Mouse (Mus musculus): ENCODE data around the gene B4galnt3. TPM values are rescaled to one million over a fixed set of nuclear protein-coding genes. Genes with fewer than 3 reads are reported as not detected.

The B4galnt3 gene
- 1.2 and 1.5 TPM in 2 replicates for polyA plus RNA-seq (2016; fragmentation: Nextera tagmentation; extraction: Ambion mirVana)

- H3K4me3 ChIP-seq: peak within 1 kb of the TSS; percentile 59
- H3K4me1 ChIP-seq: no peaks in the 10 kb centered on the region
- WGBS: under 1% methylated on average over 77 of the region's 79 CpGs
- peak within 1 kb of the TSS; percentile 96 for H3K4me2 ChIP-seq (replicated peaks)
- peak within 1 kb of the TSS; percentile 64 for H3K9ac ChIP-seq
- peak; percentile 84 for ATAC-seq (ENCODE audit: insufficient number of reproducible peaks, insufficient read depth, low FRiP score, low TSS enrichment)
- no peaks in the 10 kb centered on the region for H3K9me3 ChIP-seq
- H3K27ac ChIP-seq: peak within 1 kb of the TSS; percentile 32; the same call in 1 of the 2 replicates
- H3K36me3 ChIP-seq: no peaks in the 10 kb centered on the region
- H3K27me3 ChIP-seq: peaks cover 25% of the 10 kb centered on the region
These were observed at the start of gene B4galnt3, which contains the start of gene D330020A13Rik for GRCm38 (mm10) chr6:120294056-120294784. TSS of gene B4galnt3 (minus strand) at chr6:120294559. TSS of gene D330020A13Rik (plus strand) at chr6:120294364.

GRCm38 (mm10) chr6:120343992-120344391, 49.6 kb upstream of the B4galnt3 start:
- Histone ChIP-seq H3K27me3 (no peaks in the 10 kb centered on the region), H3K36me3 (peaks cover 71% of the 10 kb centered on the region), H3K4me2 (replicated peaks) (no peak overlapping the region), H3K9ac (no peak overlapping the region), H3K27ac (no peak overlapping the region), H3K4me1 (no peaks in the 10 kb centered on the region), H3K9me3 (no peaks in the 10 kb centered on the region), H3K4me3 (no peak overlapping the region)
- no peak for ATAC-seq (ENCODE audit: insufficient number of reproducible peaks, insufficient read depth, low FRiP score, low TSS enrichment)
- WGBS: 85% methylated on average over 1 of the region's 1 CpGs

GRCm38 (mm10) chr6:120332351-120332750, 38.0 kb upstream of the B4galnt3 start:
- Histone ChIP-seq H3K9me3 (no peaks in the 10 kb centered on the region), H3K4me3 (no peak overlapping the region), H3K9ac (no peak overlapping the region), H3K27me3 (no peaks in the 10 kb centered on the region), H3K27ac (no peak overlapping the region), H3K4me2 (replicated peaks) (no peak overlapping the region), H3K4me1 (no peaks in the 10 kb centered on the region), H3K36me3 (peaks cover 67% of the 10 kb centered on the region)
- WGBS: 76% methylated on average over 2 of the region's 2 CpGs
- no peak for ATAC-seq (ENCODE audit: insufficient number of reproducible peaks, insufficient read depth, low FRiP score, low TSS enrichment)

GRCm38 (mm10) chr6:120324295-120324927, 30.1 kb upstream of the B4galnt3 start:
- peaks cover 17% of the 10 kb centered on the region for H3K36me3 ChIP-seq
- no peak for ATAC-seq (ENCODE audit: insufficient number of reproducible peaks, insufficient read depth, low FRiP score, low TSS enrichment)
- H3K27me3 ChIP-seq: no peaks in the 10 kb centered on the region
- no peak overlapping the region for H3K27ac ChIP-seq
- no peaks in the 10 kb centered on the region for H3K9me3 ChIP-seq
- H3K9ac ChIP-seq: no peak overlapping the region
- H3K4me3 ChIP-seq: no peak overlapping the region
- WGBS: 33% methylated on average over 6 of the region's 6 CpGs
- no peaks in the 10 kb centered on the region for H3K4me1 ChIP-seq
- no peak overlapping the region for H3K4me2 ChIP-seq (replicated peaks)

- no peaks in the 10 kb centered on the region for H3K4me1 ChIP-seq
- no peak overlapping the region for H3K27ac ChIP-seq
- no peaks in the 10 kb centered on the region for H3K27me3 ChIP-seq
- H3K9ac ChIP-seq: no peak overlapping the region
- H3K9me3 ChIP-seq: no peaks in the 10 kb centered on the region
- no peak overlapping the region for H3K4me3 ChIP-seq
- no peak for ATAC-seq (ENCODE audit: insufficient number of reproducible peaks, insufficient read depth, low FRiP score, low TSS enrichment)
- 65% methylated on average over 2 of the region's 2 CpGs for WGBS
- H3K36me3 ChIP-seq: peaks cover 8% of the 10 kb centered on the region; the same call in 1 of the 2 replicates
- no peak overlapping the region for H3K4me2 ChIP-seq (replicated peaks)
These were observed 26.0 kb upstream of the B4galnt3 start for GRCm38 (mm10) chr6:120320369-120320768.

- 88% methylated on average over 9 of the region's 9 CpGs for WGBS
- ATAC-seq (ENCODE audit: insufficient number of reproducible peaks, insufficient read depth, low FRiP score, low TSS enrichment): no peak
- Histone ChIP-seq H3K4me3 (no peak overlapping the region), H3K4me1 (no peaks in the 10 kb centered on the region), H3K9ac (no peak overlapping the region), H3K36me3 (no peaks in the 10 kb centered on the region), H3K27ac (no peak overlapping the region), H3K9me3 (no peaks in the 10 kb centered on the region), H3K4me2 (replicated peaks) (no peak overlapping the region), H3K27me3 (no peaks in the 10 kb centered on the region)
These were observed 24.8 kb upstream of the B4galnt3 start for GRCm38 (mm10) chr6:120319129-120319528.

GRCm38 (mm10) chr6:120318303-120318940, 24.1 kb upstream of the B4galnt3 start:
- 87% methylated on average over 11 of the region's 11 CpGs for WGBS
- Histone ChIP-seq H3K27me3 (no peaks in the 10 kb centered on the region), H3K36me3 (no peaks in the 10 kb centered on the region), H3K9me3 (no peaks in the 10 kb centered on the region), H3K27ac (no peak overlapping the region), H3K4me2 (replicated peaks) (no peak overlapping the region), H3K4me3 (no peak overlapping the region), H3K9ac (no peak overlapping the region), H3K4me1 (no peaks in the 10 kb centered on the region)
- no peak for ATAC-seq (ENCODE audit: insufficient number of reproducible peaks, insufficient read depth, low FRiP score, low TSS enrichment)

GRCm38 (mm10) chr6:120312443-120312842, 18.1 kb upstream of the B4galnt3 start:
- H3K4me1 ChIP-seq: no peaks in the 10 kb centered on the region

GRCm38 (mm10) chr6:120309787-120310186, 15.4 kb upstream of the B4galnt3 start:
- Histone ChIP-seq H3K4me3 (no peak overlapping the region), H3K4me1 (no peaks in the 10 kb centered on the region), H3K4me2 (replicated peaks) (no peak overlapping the region), H3K36me3 (no peaks in the 10 kb centered on the region), H3K27me3 (no peaks in the 10 kb centered on the region), H3K9ac (no peak overlapping the region), H3K9me3 (no peaks in the 10 kb centered on the region), H3K27ac (no peak overlapping the region)
- no peak for ATAC-seq (ENCODE audit: insufficient number of reproducible peaks, insufficient read depth, low FRiP score, low TSS enrichment)
- 58% methylated on average over 3 of the region's 3 CpGs for WGBS

More at GRCm38 (mm10) chr6:120312443-120312842, 18.1 kb upstream of the B4galnt3 start:
- no peaks in the 10 kb centered on the region for H3K9me3 ChIP-seq
- H3K36me3 ChIP-seq: no peaks in the 10 kb centered on the region
- H3K27me3 ChIP-seq: no peaks in the 10 kb centered on the region
- WGBS: 72% methylated on average over 5 of the region's 5 CpGs
- H3K4me2 ChIP-seq (replicated peaks): no peak overlapping the region
- ATAC-seq (ENCODE audit: insufficient number of reproducible peaks, insufficient read depth, low FRiP score, low TSS enrichment): no peak
- H3K4me3 ChIP-seq: no peak overlapping the region
- H3K27ac ChIP-seq: no peak overlapping the region
- no peak overlapping the region for H3K9ac ChIP-seq

GRCm38 (mm10) chr6:120309338-120309737, 15.0 kb upstream of the B4galnt3 start:
- H3K4me3 ChIP-seq: no peak overlapping the region
- no peaks in the 10 kb centered on the region for H3K36me3 ChIP-seq
- no peaks in the 10 kb centered on the region for H3K27me3 ChIP-seq
- H3K4me1 ChIP-seq: no peaks in the 10 kb centered on the region
- no peak for ATAC-seq (ENCODE audit: insufficient number of reproducible peaks, insufficient read depth, low FRiP score, low TSS enrichment)
- H3K27ac ChIP-seq: no peak overlapping the region
- no peak overlapping the region for H3K4me2 ChIP-seq (replicated peaks)
- H3K9ac ChIP-seq: no peak overlapping the region
- WGBS: 82% methylated on average over 9 of the region's 9 CpGs
- no peaks in the 10 kb centered on the region for H3K9me3 ChIP-seq

GRCm38 (mm10) chr6:120306859-120307594, 12.7 kb upstream of the B4galnt3 start:
- no peaks in the 10 kb centered on the region for H3K27me3 ChIP-seq
- H3K4me1 ChIP-seq: peaks cover 4% of the 10 kb centered on the region; the same call in 1 of the 2 replicates
- H3K36me3 ChIP-seq: no peaks in the 10 kb centered on the region
- H3K4me2 ChIP-seq (replicated peaks): no peak overlapping the region
- H3K27ac ChIP-seq: no peak overlapping the region
- ATAC-seq (ENCODE audit: insufficient number of reproducible peaks, insufficient read depth, low FRiP score, low TSS enrichment): no peak
- H3K4me3 ChIP-seq: no peak overlapping the region
- no peak overlapping the region for H3K9ac ChIP-seq
- no peaks in the 10 kb centered on the region for H3K9me3 ChIP-seq
- WGBS: 90% methylated on average over 3 of the region's 3 CpGs
